Mouse (Mus musculus) cerebellum, adult 18-20 months (tissue): ENCODE measurements around the gene Tnfrsf1b.

Experiments used
- DNase-seq, 2 experiments: peaks; one replicate each; pipeline ENCODE4 v3.0.0; 2021

The Tnfrsf1b gene

DNA sequence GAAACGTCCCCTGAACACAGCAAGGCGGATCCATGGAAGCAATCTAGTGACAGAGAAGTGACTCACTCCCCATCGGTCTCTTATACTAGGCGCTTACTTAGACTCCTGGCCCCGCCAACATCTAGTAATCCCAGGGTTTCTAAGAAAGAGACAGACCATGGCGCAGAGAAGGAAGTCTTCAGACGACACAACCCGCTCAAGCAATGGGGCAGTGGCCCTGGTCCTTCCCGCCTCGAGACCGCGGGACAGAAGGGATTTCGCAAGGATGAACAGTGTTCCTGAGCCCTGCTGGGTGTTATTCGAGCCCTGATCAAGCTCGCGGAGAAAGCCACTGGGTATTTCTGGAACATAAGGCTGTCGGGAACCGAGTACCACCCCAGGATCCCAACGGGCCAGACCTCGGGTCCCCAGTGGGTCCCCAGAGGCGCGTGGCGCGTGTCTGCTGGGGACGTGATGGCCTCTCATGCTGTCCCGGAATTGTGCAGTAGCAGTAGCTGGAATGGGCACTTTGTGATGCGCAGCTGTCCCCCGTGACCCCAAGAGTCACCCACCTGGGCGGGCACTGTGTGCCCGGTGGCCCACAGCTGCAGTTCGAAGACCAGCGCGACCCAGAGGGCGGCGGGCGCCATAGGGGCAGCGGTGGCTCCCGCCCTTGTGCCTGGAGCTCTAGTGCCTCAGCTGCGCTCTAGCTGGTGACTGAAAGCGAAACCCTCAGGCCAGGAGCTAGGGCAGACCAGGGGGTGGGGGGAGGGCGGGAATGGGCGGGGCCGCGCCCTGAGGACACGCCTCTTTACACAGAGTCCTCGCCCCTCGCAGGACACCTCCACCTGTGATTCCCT is at the start of gene Tnfrsf1b:
Tnfrsf1b (minus strand) TSS at position 698 of the 839 bp plus-strand sequence.
- no peak for DNase-seq

DNA sequence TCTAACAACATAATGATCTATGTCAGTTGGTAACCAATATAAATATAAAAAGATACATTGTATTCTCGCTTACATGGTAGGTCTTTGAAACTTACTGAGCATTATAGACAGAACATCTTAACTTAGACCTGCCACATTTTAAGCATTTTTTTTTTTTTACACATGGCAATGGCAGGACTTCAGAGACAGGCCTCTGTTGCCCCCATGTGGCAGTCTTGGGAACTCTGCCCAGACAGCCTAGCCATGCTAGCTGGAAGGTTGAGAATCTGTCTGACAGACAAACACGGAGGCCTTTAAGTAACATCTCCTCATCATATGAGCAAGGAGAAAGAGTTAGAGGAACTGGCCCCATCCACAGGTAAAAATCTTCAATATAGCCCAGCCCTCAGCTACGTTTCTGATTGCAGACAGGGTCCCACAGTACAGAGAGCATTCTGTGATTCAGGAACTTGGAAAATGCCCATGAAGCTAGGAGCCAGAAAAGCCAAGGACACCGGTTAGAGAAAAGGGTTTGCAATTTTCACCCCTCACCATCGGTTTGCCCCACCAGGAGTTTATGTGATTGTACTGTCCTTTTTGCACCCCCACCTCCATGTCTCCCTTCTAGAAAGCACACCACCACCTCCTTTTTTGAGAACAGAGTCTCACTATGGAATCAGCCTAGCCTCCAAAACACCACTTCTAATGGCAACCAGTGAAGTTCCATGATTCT is 49.1 kb upstream of the Tnfrsf1b start:
- DNase-seq: peak; percentile 26 to 32

DNA sequence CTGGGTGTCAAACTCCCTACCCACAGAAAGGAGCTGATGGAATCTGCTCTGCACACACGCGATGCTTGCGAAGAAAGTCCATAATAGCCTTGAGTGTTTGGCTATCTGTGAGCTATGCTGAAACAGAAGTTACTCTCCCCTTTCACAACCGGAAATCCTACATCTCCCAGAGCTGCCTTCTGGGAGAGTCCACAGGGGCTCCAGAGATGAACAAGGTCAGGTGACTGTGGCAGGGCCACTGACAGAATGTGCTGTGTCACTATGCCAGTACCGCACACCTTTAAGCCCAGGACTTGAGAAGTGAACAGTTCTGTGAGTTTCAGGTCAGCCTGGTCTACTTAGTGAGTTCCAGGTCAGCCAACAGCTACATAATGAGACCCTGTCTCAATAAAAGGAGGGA is 47.9 kb upstream of the Tnfrsf1b start:
- no peak for DNase-seq

DNA sequence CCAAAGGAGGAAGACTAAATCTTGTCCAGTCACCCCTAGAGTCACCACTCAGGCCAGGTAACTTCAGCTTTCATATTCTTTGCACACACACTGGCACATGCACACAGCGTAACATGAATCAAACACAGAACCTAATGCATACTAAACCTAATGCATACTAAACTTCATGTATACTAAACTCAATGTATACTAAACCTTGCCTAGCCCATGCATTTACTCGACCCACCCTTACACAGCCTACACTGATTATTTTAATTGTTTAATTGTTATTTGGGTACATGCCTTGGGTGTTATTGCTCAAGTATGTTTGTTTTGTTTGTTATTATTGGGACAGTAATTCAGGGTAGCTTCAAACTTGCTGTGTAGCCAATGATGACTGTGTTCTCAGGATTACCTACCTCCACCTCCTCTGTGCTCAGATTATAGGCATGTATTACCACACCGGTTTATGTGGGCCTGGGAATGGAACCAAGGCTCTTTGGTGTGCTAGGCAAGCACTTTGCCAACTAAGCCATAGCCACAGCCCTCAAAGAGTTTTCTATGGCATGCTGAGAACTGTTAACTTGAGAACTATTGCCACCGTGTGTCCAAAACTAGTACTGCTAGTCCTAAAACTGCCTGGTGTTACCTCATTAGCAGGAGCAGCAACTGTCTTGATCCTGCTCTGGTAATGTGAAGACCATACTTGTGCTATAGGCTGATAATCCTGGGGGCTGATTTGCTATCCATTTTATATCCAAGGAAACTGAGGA is 39.9 kb upstream of the Tnfrsf1b start:
- peak; percentile 24 to 41 for DNase-seq

DNA sequence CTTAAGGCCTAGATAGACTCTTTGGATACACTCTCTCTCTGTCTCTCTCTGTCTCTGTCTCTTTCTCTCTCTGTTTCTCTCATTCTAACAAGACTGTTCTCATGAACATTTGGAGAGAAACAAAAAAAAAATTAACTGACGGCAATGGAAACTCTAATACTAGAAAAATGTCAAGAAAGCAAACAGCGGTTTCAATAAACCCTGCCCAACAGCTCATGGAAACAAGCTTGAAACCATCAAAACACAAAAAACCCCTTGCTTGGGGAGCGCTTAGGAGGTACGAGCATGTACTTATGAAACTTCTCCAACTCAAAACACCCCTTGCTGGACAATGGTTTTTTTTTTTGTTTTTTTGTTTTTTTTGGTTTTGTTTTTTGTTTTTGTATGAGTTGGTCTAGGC is 38.0 kb upstream of the Tnfrsf1b start:
- no peak for DNase-seq

DNA sequence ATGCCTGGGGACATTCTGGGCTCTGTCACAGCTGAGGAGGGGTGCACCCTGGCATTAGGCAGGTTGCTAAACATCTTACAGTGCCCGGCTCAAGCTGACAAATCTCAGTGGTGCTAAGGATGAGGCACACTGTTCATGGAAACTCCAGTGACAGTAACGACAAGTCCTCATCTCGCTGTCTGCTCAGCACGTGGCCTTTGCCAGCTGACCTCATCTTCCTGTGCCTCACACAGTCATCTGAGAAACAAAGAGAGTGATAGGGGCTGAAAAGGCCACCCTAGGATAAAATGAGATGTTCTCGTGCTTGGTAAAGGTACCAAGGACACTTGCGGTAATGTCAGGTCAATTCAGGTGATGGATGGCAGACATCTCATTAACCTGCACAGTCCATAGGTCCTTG is 36.8 kb upstream of the Tnfrsf1b start:
- DNase-seq: no peak

DNA sequence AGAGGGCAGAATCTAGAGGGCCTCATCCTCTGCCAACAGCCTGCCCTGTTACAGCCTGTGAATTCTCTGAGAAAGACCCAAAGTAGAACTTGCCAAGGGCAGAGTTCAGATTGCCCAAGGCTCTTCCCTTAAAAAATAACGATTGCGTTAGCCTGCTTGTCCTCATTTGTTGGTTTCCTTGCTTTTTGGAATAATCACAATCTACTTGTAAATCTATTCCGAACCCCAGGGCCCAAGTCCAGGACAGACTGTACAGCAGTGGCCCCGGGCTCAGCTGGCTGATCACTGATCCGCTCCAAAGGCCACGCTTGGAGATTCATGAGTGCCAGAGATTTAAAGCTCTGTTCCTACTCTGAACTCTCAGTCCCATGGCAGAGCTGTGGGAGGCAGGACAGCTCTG is 34.3 kb upstream of the Tnfrsf1b start:
- DNase-seq: no peak

DNA sequence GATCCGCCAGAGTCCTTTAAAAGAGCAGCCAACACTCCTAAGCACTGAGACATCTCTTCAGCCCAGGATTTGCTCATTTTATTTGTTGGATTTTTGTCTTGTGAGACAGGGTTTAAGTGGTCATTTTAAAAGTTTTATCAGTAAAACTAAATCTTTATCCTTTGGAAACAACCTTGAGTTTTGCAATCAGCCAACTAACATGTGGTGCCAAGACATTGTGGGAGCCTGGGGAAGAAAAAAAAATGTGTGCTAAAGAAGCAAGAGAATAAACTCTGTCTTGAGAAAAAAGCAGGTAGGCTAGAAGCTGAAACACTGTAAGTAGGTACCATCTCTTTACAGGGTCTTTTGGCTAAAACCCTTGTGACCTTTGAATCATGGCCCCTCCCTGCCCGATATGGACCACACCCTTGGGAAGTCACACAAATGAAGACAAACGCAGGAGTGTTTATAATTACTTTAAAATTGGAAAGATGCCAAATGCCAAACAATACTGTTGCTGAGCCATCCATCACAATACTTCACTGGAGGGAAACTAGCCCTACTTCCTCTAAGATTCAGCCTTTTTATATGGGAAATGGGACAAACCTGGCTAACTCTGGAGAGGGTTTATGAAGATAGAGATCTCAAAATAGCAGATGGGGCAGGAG is 32.2 kb upstream of the Tnfrsf1b start:
- no peak for DNase-seq

DNA sequence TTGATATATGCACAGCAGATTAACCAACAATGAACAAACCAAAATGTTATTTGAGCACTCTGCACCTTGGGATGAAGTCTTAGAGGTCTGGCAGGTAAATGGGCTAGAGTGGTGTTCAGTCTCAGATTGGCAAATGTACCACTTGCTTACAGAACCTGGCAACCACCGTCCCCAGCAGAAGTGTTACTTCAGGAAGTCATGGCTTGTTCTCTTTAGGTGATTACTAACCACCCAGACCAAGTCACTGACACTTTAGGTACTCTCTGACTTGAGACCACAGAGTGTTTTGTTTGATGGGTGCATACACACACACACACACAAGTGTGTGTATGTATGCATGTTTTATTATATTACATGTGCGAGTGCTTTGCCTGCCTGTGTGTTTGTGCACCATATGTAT is 31.6 kb upstream of the Tnfrsf1b start:
- DNase-seq: no peak

DNA sequence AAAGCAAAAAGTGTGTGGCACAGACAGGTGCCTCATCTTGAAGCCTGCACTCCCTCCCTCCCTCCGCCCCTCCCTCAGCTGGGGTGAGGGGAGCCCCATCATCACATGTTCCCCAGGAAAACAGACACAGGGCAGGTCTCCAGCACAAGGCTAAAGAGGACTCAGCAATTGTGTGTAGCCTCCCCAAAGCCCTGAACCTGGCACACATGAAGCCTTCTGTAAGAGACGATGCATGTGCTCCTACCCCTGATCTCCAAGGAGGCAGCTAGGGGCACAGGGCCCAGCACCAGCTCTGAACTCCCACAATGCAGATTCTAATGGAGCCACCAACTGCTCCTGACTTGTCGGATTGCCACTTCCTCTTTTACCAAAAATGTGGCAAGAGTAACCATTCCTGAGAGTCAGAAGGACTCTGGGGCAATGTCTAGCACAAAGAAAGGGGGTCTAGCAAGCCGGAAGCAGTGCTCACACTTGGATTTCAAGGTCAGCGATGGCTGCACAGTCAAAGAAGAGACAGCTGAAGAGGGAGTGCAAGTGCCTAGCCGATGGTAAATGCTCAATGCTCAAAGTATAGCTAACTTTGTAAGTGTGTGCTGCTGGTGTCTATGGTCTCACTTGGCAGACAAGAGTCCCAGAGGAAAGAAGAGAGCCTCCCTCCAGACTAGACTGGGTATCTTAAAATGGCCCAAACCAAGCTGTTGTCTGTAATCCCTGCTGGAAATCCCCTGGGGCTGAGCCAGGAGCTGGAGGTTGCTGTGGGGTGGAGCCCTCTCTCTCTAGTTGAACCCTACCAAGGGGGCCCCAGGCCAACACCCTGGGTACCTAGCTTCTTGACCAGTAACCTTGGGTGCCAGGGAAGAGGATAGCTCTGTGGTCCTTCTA is 29.9 kb upstream of the Tnfrsf1b start:
- no peak for DNase-seq

DNA sequence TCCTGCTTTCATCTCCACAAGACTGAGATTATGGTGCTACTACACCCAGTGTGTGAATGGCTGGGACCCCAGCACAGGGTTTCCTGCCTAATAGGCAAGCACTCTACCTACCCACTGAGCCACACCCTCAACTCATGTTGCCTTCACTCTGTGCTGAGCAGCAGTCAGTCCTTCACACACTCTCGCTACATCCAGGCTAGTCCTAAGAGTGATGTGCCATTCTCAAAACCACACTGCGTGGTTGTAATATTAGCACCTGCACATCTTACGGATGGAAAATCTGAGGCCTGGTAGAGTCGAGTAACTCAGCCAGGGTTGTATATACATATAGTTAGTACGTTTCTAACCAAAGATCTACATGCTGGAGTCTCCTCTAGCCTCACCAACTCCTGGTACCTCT is 28.2 kb upstream of the Tnfrsf1b start:
- no peak for DNase-seq

DNA sequence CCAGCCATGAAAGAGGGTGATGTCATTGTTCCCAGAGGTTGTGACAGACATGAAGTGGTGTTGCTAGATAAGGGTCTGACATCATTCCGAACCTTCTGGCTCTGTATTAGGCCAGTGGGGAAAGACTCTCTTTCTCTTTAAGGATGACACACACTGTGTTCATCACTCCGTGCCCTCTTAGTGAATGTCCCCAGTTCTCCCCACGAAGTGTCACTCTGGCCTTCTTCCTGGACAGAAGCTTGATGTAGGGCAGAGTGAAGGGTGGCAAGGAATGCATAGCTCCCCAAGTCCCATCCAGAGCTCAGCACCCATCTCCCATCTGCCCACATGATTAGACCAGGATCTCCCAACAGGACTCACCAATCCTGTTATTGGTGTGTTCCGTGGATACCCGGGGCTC is 27.3 kb upstream of the Tnfrsf1b start:
- no peak for DNase-seq

DNA sequence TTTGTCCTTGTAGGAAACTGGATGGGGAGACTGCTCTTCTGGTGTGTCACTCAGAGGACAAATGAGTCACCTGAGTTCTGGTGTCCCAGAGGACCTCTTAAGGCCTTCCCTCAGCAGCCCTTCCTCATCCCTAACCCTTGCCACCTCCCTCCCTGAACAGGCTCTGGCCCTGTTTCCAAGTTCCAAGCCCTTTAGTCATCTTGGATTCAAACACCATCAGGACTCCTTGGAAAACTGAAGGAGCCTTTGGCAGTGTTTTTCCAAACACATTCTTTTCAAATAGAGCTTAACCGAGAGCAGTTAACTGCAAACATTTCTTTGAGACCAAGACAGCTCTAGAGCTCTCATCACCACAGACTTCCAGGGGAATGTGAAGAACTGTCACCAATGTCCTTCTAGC is 26.1 kb upstream of the Tnfrsf1b start:
- DNase-seq: no peak

DNA sequence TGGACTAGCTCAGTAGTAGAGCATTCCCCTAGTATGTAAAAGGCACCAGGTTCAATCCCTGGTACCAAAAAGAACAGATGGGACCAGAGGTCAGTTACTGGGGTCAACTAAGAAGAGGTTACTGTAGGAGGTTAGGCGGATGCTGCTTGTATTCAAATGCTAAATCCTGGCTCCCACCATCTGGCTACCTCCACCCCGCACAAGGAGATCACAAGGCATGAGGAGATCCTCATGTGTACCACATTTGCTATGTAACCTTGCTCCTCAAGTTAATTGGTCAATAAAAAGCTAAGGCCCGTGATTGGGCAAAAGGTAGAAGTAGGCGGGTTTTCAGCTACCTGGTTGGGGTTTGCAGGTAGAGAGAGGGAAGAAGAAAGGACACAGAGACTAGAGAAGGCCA is 25.0 kb upstream of the Tnfrsf1b start:
- no peak for DNase-seq

DNA sequence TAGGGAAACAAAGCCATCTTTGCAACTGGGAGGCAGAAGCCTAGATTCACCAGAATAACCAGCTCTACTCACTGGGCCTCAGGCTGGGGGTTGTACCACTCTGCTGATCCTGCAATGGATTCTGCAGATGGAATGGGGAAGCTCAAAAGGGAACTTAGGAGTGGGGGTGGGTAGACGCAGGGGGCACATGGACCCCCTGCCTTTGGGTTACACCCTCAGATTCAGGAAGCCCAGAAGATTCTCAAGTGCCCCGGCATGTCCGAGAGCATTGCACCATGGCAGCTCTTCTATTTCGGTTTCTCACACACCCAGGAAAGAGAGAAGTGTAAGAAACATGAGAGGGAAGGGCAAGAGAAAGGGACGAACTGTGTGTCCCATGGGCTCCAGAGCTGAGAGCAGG is 23.5 kb upstream of the Tnfrsf1b start:
- DNase-seq: no peak

DNA sequence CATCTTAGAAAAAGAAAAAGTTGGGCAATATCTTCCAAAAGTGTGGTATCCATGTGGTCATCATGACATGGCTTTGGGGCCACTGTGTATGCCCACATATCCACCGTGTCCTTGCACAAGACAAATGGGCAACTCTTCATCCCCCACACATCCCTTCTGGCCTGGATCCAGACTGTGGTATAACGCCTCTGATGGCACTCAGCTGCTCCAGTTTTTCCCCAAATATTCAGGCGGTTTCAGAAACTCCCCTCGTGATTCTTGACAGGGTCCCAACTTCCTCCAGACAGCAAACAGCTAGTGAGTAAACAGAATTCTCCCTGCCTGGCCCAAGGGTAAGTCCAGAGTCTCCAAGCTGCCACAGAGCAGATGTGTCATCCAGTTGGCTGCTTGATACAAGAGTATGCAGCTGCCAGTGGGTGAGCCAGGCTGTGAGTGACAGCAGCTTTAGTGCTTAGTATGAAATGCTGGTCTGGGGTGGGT is 21.0 kb upstream of the Tnfrsf1b start:
- no peak for DNase-seq

DNA sequence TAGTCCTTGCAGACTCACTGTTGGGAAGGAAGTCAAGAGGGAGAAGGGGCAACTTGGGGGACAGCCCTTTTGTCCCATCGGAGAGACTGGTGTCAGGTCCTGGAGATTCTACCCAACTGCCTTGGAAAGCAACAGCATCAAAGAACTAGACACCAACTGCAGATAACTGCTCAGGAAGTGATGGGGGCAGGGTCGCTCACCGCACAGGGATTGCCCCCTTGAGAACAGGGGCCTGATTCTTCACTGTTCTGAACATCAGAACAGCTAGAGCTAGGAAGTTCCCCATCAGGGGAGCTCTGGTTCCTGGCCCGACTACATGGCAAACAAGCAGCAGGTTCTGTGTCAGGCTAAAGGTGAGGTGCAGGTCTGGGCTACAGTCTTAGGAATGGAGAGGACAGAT is 19.8 kb upstream of the Tnfrsf1b start:
- no peak for DNase-seq

DNA sequence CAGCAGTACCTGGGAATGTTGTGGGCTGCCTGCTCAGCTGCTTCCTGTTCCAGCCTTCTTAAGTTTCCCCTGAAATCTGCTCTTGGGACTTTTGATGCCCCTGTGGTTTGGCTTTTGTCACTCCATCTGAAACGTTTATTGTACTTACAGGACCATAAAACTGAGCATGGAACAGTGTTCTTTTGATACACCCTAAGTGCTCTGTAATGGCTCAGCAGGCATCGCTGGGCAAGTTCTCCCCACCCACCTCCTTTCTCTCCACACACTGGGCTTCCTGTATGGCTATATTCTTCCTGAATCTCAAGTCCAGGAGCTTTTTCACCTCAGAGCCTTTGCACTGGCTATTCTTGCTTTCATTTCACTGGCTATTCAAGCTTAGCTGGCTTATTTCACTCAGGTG is 18.1 kb upstream of the Tnfrsf1b start:
- no peak for DNase-seq

DNA sequence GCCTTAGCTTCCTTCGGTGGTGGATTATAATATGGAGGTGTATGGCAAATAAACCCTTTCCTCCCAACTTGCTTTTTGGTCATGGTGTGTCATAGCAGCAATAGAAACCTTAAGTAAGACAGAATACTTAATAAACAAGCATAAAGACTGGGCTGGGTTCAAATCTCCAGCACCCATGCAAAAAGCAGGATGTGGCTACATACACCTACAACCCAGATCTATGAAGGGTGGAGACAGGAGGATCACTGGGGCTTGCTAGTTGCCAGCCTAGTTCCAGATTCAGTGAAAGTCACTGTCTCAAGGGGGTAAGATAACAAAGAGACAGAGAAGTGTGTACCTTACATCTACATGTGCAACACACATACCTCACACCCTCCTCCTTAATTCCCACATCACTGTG is 16.9 kb upstream of the Tnfrsf1b start:
- DNase-seq: no peak

DNA sequence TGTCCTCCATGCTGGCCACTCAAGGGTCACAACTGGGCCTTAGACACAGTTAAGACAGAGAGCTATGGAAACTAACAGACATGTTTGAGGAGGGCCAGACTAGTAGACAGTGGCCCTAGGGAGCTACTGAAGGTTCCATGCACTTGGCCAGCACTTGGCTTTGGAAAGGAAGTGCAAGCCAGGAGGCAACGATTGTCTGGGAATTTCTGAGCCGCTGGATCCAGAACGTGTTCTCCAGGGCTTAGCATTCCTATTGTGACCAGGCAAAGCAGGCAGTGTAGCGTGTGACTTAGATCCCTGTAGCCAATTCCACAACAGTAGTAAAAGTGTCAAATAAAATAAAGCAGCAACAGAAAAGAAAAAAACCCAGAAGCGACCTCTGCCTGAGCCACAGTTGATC is 14.1 kb upstream of the Tnfrsf1b start:
- no peak for DNase-seq

DNA sequence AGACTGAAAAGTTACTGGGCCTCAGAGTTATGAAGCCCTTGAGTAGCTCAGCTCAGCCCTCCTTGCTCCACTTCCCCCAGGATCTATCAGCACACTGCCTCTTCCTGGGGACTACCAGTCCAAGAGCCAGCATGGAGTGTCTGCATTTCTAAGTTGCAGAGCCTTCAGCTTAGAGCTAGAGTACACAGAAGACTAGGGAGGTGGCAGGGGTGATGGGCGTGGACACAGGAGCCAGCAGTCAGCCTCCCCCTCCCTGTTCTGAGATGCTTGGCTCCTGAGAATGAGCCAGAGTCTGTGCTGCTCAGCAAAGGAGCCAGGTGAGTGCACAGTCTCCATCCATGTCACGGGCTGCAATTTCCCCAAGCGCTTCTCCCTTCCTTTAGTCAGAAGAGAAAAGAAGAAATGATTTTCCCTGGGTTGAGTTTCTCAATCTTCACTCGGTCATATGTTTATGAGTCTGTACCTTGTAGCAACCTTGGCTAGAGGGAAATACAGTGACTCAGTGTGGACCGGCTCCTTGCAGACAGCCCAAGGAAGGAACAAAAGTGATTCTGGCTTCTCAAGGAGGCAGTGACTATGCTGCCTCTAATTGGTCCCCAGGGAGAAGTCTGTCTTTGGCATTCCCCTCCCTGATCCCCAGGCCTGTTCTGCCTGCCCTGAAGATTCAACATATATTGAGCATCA is 11.2 kb upstream of the Tnfrsf1b start:
- DNase-seq: no peak
